Mouse (Mus musculus) hindbrain, embryonic 13.5 days (tissue): Measurements from ENCODE around the gene Cfap43. TPM values are rescaled to one million over a fixed set of nuclear protein-coding genes. Genes with fewer than 3 reads are reported as not detected.
"Not testable (repeated sequence)": the region's sequence is repeated elsewhere in the genome, so short reads cannot be mapped to it uniquely, and the experiment has no call there.

Experiments used
- ATAC-seq: fragments of 200-750 bp; cut with Nextera tagmentation; 2 replicates; pipeline ENCODE4 v1.8.0; 2017; ENCODE audit warnings: moderate TSS enrichment; ENCODE audit not compliant: low FRiP score
- H3K27ac ChIP-seq: fragments of 300-500 bp; sonication (generic); 2 replicates; pipeline ENCODE4 v1.5.1; 2015; ENCODE audit warnings: inconsistent platforms, mild to moderate bottlenecking, moderate library complexity
- H3K27me3 ChIP-seq: fragments of 300-500 bp; sonication (generic); 2 replicates; pipeline ENCODE4 v1.6.1; 2015; ENCODE audit warnings: mild to moderate bottlenecking, inconsistent platforms
- H3K36me3 ChIP-seq: fragments of 300-500 bp; sonication (generic); 2 replicates; pipeline ENCODE4 v1.6.1; 2015; ENCODE audit warnings: mild to moderate bottlenecking, inconsistent platforms
- H3K4me1 ChIP-seq: fragments of 300-500 bp; sonication (generic); replicated peaks from 2 replicates; pipeline ENCODE4 v1.6.1; 2015; ENCODE audit warnings: inconsistent platforms
- H3K4me2 ChIP-seq: fragments of 300-500 bp; sonication (generic); 2 replicates; pipeline ENCODE4 v1.6.1; 2015; ENCODE audit warnings: inconsistent platforms, mild to moderate bottlenecking, moderate library complexity
- H3K4me3 ChIP-seq: fragments of 300-500 bp; sonication (generic); 2 replicates; pipeline ENCODE4 v1.5.1; 2015; ENCODE audit warnings: mild to moderate bottlenecking, inconsistent platforms
- H3K9ac ChIP-seq: fragments of 300-500 bp; sonication (generic); 2 replicates; pipeline ENCODE4 v1.6.1; 2015; ENCODE audit warnings: mild to moderate bottlenecking, inconsistent platforms
- H3K9me3 ChIP-seq: fragments of 300-500 bp; sonication (generic); 2 replicates; pipeline ENCODE4 v1.6.1; 2016; ENCODE audit warnings: inconsistent platforms
- WGBS: fragments of 180-500 bp; shearing (Covaris S2); methylation state at CpG from one replicate; pipeline ENCODE4 v1.1.7; 2015; 5-methylcytosine and 5-hydroxymethylcytosine counted together
- polyA plus RNA-seq: library from polyadenylated mRNA; unstranded; fragments of >200 nt; fragmentation: Nextera tagmentation; extraction: Ambion mirVana; gene quantifications from 2 replicates; pipeline ENCODE4 v1.2.1, GENCODE M21; 2015

Cfap43 gene
- polyA plus RNA-seq, 1 experiment from 2014 or later = 2.2 TPM

DNA sequence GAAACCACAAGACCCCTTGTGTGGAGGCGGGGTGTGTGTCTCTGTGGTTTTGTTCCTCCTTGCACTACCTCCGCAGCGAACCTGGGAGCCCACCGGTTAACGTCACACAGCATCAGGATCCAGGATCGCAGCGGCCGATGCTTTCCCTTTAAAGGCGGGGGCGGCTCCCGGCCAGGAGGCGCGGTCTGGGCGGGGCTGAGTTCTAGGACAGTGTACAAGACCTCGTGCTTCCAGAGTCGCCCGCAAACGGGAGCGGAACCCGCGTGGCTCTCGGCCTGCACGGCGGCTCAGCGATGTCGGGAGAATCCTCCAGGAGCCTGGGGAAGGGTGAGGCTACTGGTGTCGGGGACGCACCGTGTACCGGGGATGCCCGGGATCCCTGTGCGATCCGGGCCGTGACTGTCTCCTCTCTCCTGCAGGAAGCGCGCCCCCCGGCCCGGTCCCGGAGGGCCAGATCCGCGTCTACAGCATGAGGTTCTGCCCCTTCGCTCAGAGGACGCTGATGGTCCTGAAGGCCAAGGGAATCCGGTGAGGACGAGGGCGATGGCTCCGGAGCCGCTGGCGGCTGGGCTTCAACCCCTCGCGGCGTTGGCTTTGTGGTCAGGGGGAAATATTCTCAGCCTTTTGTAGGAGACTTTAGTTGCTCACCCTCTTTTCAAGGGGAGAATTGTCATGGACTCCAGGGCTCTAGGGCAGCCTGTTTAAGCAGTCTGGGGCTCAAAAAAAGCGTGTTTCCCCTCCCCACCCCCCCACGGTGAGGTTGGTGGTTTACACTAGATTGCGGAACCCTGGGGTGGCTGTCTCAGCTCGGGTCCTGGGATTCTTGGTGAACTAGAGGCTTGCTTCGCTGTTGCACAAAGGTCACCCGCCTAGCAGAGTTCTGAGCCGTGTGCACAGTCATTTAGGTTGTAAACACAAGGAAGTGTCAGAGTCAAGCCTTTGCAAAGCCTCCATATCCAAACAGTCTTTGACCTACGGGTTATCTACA, 64.0 kb downstream of the Cfap43 start, which contains the start of gene Gsto1:
Gsto1 (plus strand) TSS at position 175 of the 988 bp plus-strand sequence.
- Histone ChIP-seq H3K4me3 (peak within 1 kb of the TSS; percentile 73), H3K4me1 (peaks cover 29% of the 10 kb centered on the region), H3K4me2 (peak within 1 kb of the TSS; percentile 95), H3K27ac (peak within 1 kb of the TSS; percentile 64), H3K9ac (peak within 1 kb of the TSS; percentile 84), H3K9me3 (no peaks in the 10 kb centered on the region), H3K27me3 (no peaks in the 10 kb centered on the region), H3K36me3 (peaks cover 13% of the 10 kb centered on the region; the same call in 1 of the 2 replicates)
- WGBS = under 1% methylated on average over 60 of the region's 60 CpGs
- peak; percentile 94 for ATAC-seq

- Histone ChIP-seq H3K9me3 (no peaks in the 10 kb centered on the region), H3K4me1 (peaks cover 29% of the 10 kb centered on the region), H3K27ac (peak overlapping the region; percentile 64), H3K27me3 (no peaks in the 10 kb centered on the region), H3K36me3 (0 out of 2 replicates have a peak, but pooled peaks cover 6% of the 10 kb centered on the region), H3K9ac (peak overlapping the region; percentile 84), H3K4me2 (peak overlapping the region; percentile 95), H3K4me3 (peak overlapping the region; percentile 73)
- ATAC-seq = peak; percentile 86
- WGBS = 26% methylated on average over 13 of the region's 13 CpGs
These were observed 64.9 kb downstream of the Cfap43 start for GRCm38 (mm10) chr19:47853951-47854795.

- Histone ChIP-seq H3K4me3 (no peak overlapping the region), H3K4me1 (peaks cover 20% of the 10 kb centered on the region), H3K9me3 (no peaks in the 10 kb centered on the region), H3K9ac (no peak overlapping the region), H3K27ac (no peak overlapping the region), H3K4me2 (no peak overlapping the region), H3K36me3 (no peaks in the 10 kb centered on the region), H3K27me3 (no peaks in the 10 kb centered on the region)
- no peak for ATAC-seq
- 82% methylated on average over 3 of the region's 3 CpGs for WGBS
These were observed 66.0 kb downstream of the Cfap43 start for GRCm38 (mm10) chr19:47853053-47853452.

- not testable (repeated sequence) for H3K9ac ChIP-seq, H3K27me3 ChIP-seq, H3K9me3 ChIP-seq, H3K4me2 ChIP-seq, ATAC-seq, H3K27ac ChIP-seq, H3K4me3 ChIP-seq, H3K36me3 ChIP-seq
- peaks cover 19% of the 10 kb centered on the region for H3K4me1 ChIP-seq
- 89% methylated on average over 3 of the region's 3 CpGs for WGBS
These were observed 67.0 kb downstream of the Cfap43 start for GRCm38 (mm10) chr19:47852131-47852530.

DNA sequence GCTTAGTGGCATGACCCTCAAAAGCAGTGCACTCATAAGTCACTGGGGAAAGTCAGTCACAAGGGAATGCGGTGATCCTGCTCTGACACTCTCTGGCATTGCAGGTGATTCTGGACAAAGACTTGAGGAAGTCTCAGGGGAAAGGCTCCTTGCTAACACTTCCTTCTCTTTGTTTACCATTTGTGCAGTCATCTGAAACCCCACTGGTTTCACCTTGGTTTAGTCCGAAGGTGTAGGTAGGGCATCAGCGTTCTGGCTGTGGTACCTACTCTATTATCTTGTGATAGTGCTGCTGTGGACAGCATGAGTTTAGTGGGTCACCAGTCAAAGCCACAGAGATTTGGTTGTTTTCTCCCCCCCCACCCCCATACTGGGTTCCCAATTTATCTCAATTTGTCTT, 69.4 kb downstream of the Cfap43 start:
- Histone ChIP-seq H3K4me1 (peaks cover 9% of the 10 kb centered on the region), H3K9ac (no peak overlapping the region), H3K4me2 (no peak overlapping the region), H3K9me3 (no peaks in the 10 kb centered on the region), H3K36me3 (no peaks in the 10 kb centered on the region), H3K27ac (no peak overlapping the region), H3K4me3 (no peak overlapping the region), H3K27me3 (no peaks in the 10 kb centered on the region)
- no peak for ATAC-seq
- WGBS = 81% methylated on average over 3 of the region's 3 CpGs

DNA sequence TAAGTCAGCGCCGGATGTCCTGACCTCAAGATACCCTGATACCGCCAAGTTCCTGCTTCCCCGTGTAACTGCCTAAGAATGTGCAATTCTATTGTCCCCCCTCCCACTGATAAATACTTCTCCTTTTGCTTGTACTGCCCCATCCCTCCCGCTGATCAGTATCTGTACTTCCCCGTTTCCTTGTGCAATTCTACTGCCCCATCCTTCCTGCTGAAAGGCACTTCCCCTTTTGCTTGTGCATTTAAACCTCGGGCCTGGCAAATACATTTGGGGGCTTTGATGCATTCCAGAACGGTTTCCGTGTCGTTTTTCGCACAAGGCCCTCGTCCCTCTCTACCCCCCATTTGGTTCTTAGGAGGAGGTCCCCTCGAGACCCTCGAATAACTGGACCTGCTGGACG, 77.9 kb downstream of the Cfap43 start:
- not testable (repeated sequence) for H3K9me3 ChIP-seq, H3K36me3 ChIP-seq, H3K9ac ChIP-seq, H3K27ac ChIP-seq, H3K4me2 ChIP-seq, ATAC-seq, H3K4me1 ChIP-seq, H3K4me3 ChIP-seq
- H3K27me3 ChIP-seq = peaks cover 14% of the 10 kb centered on the region
- WGBS = 86% methylated on average over 15 of the region's 15 CpGs

DNA sequence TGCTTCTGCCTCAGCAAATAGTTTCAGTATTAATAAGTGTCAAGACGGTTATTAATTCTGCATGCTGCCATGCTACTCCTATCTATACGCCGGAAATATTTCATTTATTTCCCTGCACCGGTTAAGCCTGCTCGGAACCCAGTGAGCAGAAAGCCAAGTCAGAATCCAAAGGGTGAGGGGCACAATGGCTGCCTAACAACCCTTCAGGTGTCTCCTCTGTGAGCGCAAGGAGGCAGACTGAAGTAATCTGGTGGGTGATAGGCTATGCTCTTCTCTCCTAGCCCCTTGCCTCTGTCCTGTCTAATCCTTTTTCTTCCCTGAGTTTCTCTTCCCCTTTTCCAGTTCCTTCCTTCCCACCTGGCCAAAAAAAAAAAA, 81.6 kb downstream of the Cfap43 start:
- ATAC-seq = peak; percentile 76; the same call in 1 of the 2 replicates
- Histone ChIP-seq H3K36me3 (no peaks in the 10 kb centered on the region), H3K27me3 (peaks cover 14% of the 10 kb centered on the region), H3K4me3 (peak overlapping the region; percentile 56), H3K27ac (no peak overlapping the region), H3K4me2 (peak overlapping the region; percentile 81), H3K4me1 (peaks cover 2% of the 10 kb centered on the region; the same call in 1 of the 2 replicates), H3K9ac (peak overlapping the region; percentile 63), H3K9me3 (no peaks in the 10 kb centered on the region)
- 0% methylated on average over 6 of the region's 6 CpGs for WGBS

- peak overlapping the region; percentile 81 for H3K4me2 ChIP-seq
- H3K27ac ChIP-seq = no peak overlapping the region
- peaks cover 14% of the 10 kb centered on the region for H3K27me3 ChIP-seq
- peaks cover 2% of the 10 kb centered on the region; the same call in 1 of the 2 replicates for H3K4me1 ChIP-seq
- no peaks in the 10 kb centered on the region for H3K36me3 ChIP-seq
- H3K4me3 ChIP-seq = peak overlapping the region; percentile 56
- H3K9ac ChIP-seq = peak overlapping the region; percentile 63
- H3K9me3 ChIP-seq = no peaks in the 10 kb centered on the region
- peak; percentile 96 for ATAC-seq
- WGBS = 2% methylated on average over 48 of the region's 49 CpGs
These were observed 82.2 kb downstream of the Cfap43 start for GRCm38 (mm10) chr19:47836701-47837526.

- Histone ChIP-seq H3K27me3 (peaks cover 14% of the 10 kb centered on the region), H3K27ac (no peak overlapping the region), H3K4me2 (no peak overlapping the region), H3K9me3 (no peaks in the 10 kb centered on the region), H3K9ac (no peak overlapping the region), H3K36me3 (no peaks in the 10 kb centered on the region), H3K4me3 (no peak overlapping the region), H3K4me1 (peaks cover 2% of the 10 kb centered on the region; the same call in 1 of the 2 replicates)
- ATAC-seq = no peak
- WGBS = 84% methylated on average over 7 of the region's 7 CpGs
These were observed 83.3 kb downstream of the Cfap43 start for GRCm38 (mm10) chr19:47835776-47836175.

- H3K27me3 ChIP-seq = peaks cover 14% of the 10 kb centered on the region
- H3K4me3 ChIP-seq = no peak overlapping the region
- H3K36me3 ChIP-seq = no peaks in the 10 kb centered on the region
- H3K27ac ChIP-seq = no peak overlapping the region
- no peak overlapping the region for H3K9ac ChIP-seq
- 93% methylated on average over 5 of the region's 5 CpGs for WGBS
- no peak for ATAC-seq
- no peaks in the 10 kb centered on the region for H3K9me3 ChIP-seq
- no peak overlapping the region for H3K4me2 ChIP-seq
- peaks cover 2% of the 10 kb centered on the region; the same call in 1 of the 2 replicates for H3K4me1 ChIP-seq
These were observed 84.5 kb downstream of the Cfap43 start for GRCm38 (mm10) chr19:47834614-47835013.

GRCm38 (mm10) chr19:47832316-47832715, 86.8 kb downstream of the Cfap43 start:
- Histone ChIP-seq H3K36me3 (no peaks in the 10 kb centered on the region), H3K4me2 (no peak overlapping the region), H3K9me3 (no peaks in the 10 kb centered on the region), H3K27ac (no peak overlapping the region), H3K4me3 (no peak overlapping the region), H3K4me1 (no peaks in the 10 kb centered on the region), H3K9ac (no peak overlapping the region), H3K27me3 (0 out of 2 replicates have a peak, but pooled peaks cover 6% of the 10 kb centered on the region)
- no peak for ATAC-seq
- WGBS = 86% methylated on average over 16 of the region's 16 CpGs
